Mouse (Mus musculus) stomach, embryonic 14.5 days (tissue): Measurements from ENCODE around the gene Ube2ql1. TPM values are rescaled to one million over a fixed set of nuclear protein-coding genes. Genes with fewer than 3 reads are reported as not detected.

Experiments used
- ATAC-seq: fragments of 200-750 bp; cut with Nextera tagmentation; 2 replicates; pipeline ENCODE4 v1.8.0; 2017; ENCODE audit warnings: low read depth, moderate TSS enrichment; ENCODE audit not compliant: insufficient number of reproducible peaks, insufficient read depth, low FRiP score
- H3K27ac ChIP-seq: fragments of 300-500 bp; sonication (generic); 2 replicates; pipeline ENCODE4 v1.5.1; 2014; ENCODE audit warnings: mild to moderate bottlenecking, low read length, moderate library complexity, mixed read lengths
- H3K27me3 ChIP-seq: fragments of 300-500 bp; sonication (generic); 2 replicates; pipeline ENCODE4 v1.6.1; 2014; ENCODE audit warnings: low read length, control low read depth, mixed read lengths; ENCODE audit not compliant: control insufficient read depth, insufficient read depth
- H3K36me3 ChIP-seq: fragments of 300-500 bp; sonication (generic); 2 replicates; pipeline ENCODE4 v1.6.1; 2014; ENCODE audit warnings: mild to moderate bottlenecking, control low read depth, low read length, moderate library complexity, mixed read lengths; ENCODE audit not compliant: control insufficient read depth, insufficient read depth
- H3K4me1 ChIP-seq: fragments of 300-500 bp; sonication (generic); 2 replicates; pipeline ENCODE4 v1.6.1; 2014; ENCODE audit warnings: low read length, control low read depth, mixed read lengths; ENCODE audit not compliant: control insufficient read depth, insufficient read depth
- H3K4me2 ChIP-seq: fragments of 300-500 bp; sonication (generic); replicated peaks from 2 replicates; pipeline ENCODE4 v1.6.1; 2014; ENCODE audit warnings: low read depth, low read length, control low read depth
- H3K4me3 ChIP-seq: fragments of 300-500 bp; sonication (generic); 2 replicates; pipeline ENCODE4 v1.5.1; 2014; ENCODE audit warnings: low read depth, low read length, control low read depth
- H3K9ac ChIP-seq: fragments of 300-500 bp; sonication (generic); replicated peaks from 2 replicates; pipeline ENCODE4 v1.6.1; 2014; ENCODE audit warnings: low read depth, mild to moderate bottlenecking, control low read depth, low read length, moderate library complexity, mixed read lengths
- H3K9me3 ChIP-seq: fragments of 300-500 bp; sonication (generic); 2 replicates; pipeline ENCODE4 v1.6.1; 2016; ENCODE audit warnings: low read depth, low read length, control low read depth; ENCODE audit not compliant: control insufficient read depth
- WGBS: fragments of 180-500 bp; shearing (Covaris S2); extraction: QIAGEN DNeasy Blood & Tissue Kit; methylation state at CpG from one replicate; pipeline ENCODE4 v1.1.7; 2014; 5-methylcytosine and 5-hydroxymethylcytosine counted together
- polyA plus RNA-seq: library from polyadenylated mRNA; unstranded; fragments of >200 nt; fragmentation: Nextera tagmentation; extraction: Ambion mirVana; gene quantifications from 2 replicates; pipeline ENCODE4 v1.2.1, GENCODE M21; 2014

Gene Ube2ql1
- polyA plus RNA-seq, 1 experiment from 2014 or later: 0.17 TPM

DNA sequence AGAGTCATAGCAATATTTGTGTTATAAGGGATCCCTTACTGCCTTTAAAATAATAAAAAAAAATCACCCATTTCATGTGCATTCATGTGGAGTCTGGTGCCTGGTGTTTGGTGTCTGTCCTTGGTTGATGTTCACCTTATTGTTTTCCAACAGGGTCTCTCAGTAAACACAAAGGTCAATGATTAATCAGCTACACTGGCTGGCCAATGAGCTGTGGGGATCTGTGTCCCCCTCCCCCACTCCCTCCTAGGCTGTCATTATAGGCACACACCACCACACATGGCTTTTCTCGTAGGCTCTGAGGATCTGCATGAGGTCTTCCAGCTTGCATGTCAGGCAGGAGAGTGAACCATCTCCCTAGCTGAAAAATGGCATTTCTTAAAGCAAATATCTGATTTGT, 38.9 kb downstream of the Ube2ql1 start:
- H3K27ac ChIP-seq: no peak overlapping the region
- no peak overlapping the region for H3K9ac ChIP-seq
- no peak for ATAC-seq
- WGBS: 19% methylated on average over 1 of the region's 1 CpGs
- H3K4me3 ChIP-seq: no peak overlapping the region
- H3K4me2 ChIP-seq: no peak overlapping the region
- no peaks in the 10 kb centered on the region for H3K9me3 ChIP-seq
- H3K36me3 ChIP-seq: no peaks in the 10 kb centered on the region
- H3K27me3 ChIP-seq: no peaks in the 10 kb centered on the region
- no peaks in the 10 kb centered on the region for H3K4me1 ChIP-seq

DNA sequence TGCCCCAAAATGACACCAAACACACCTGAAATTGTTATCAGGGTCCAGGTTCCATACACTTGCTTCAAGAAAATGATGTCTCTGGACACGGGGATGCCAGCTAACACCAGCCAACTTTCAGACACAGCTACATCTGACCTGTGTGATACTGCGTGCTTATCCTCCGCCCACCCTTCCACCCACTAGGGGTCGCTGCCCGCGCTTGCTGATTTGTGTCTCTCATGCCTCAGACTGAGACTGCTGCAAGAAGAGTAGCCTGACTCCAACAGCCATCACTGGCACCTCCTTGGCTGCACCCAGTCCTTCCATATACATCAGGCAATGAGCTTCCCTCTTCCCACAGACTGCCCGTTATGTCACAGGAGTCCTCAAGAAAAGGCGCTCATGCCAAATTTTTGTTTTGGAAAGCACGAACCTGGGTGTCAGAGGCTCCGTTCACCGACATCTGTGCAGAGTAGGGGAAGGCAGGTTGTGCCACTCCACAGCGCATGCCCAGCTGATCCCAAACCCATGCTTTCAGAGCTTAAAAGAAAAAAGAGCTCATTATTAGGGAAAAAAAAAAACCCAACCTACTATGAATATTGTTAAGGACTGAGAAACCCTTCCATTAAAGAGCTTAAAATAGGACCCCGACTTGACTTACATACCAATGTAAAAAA, 43.2 kb downstream of the Ube2ql1 start:
- no peaks in the 10 kb centered on the region for H3K9me3 ChIP-seq
- H3K4me1 ChIP-seq: no peaks in the 10 kb centered on the region
- H3K4me2 ChIP-seq: no peak overlapping the region
- ATAC-seq: no peak
- H3K27ac ChIP-seq: no peak overlapping the region
- no peak overlapping the region for H3K9ac ChIP-seq
- H3K4me3 ChIP-seq: no peak overlapping the region
- WGBS: 41% methylated on average over 13 of the region's 13 CpGs
- H3K36me3 ChIP-seq: no peaks in the 10 kb centered on the region
- no peaks in the 10 kb centered on the region for H3K27me3 ChIP-seq

DNA sequence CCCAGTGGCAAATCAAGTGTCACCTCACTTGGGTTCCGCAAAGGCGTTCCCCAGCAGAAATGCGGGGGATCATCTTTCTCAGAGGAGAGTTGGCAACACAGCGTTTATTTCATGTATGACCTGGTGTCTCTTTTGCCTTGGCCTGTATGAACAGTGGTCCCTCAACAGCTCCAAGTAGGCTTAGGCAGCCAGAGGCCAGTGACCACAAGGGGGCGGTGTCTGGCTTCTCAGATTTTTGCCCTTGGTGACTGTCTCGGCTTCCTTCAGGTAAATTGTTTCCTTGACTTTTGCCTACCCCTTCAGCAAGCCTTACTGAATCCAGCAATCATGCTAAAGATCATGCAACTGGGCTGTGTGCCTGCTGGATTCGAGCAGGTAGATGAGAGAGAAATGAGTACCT, 48.6 kb downstream of the Ube2ql1 start:
- Histone ChIP-seq H3K9me3 (no peaks in the 10 kb centered on the region), H3K4me3 (no peak overlapping the region), H3K27ac (no peak overlapping the region), H3K4me2 (no peak overlapping the region), H3K36me3 (no peaks in the 10 kb centered on the region), H3K9ac (no peak overlapping the region), H3K27me3 (no peaks in the 10 kb centered on the region), H3K4me1 (no peaks in the 10 kb centered on the region)
- peak; percentile 37; the same call in 1 of the 2 replicates for ATAC-seq
- WGBS: 41% methylated on average over 7 of the region's 7 CpGs

DNA sequence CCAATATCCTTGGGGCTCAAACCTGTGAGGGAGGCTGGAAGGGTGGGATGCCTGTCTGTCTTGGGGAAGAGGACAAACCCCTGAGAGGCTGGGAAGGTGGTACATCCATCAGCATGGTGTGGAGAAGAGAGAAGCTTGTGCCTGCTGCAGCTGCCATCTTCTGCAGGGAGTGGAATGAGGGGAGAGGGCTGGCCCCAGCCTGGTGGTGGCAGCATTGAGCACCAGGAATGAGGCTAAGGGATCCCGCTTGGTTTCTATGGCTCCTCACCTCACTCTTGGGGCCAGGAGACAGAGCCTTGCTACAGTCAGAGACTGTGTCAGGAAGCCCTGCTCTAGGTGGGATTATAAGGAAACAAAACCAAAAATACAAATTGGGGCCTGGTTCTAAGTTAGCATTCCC, 52.7 kb downstream of the Ube2ql1 start:
- H3K27ac ChIP-seq: no peak overlapping the region
- no peak overlapping the region for H3K9ac ChIP-seq
- H3K4me3 ChIP-seq: no peak overlapping the region
- H3K9me3 ChIP-seq: no peaks in the 10 kb centered on the region
- no peak for ATAC-seq
- no peaks in the 10 kb centered on the region for H3K27me3 ChIP-seq
- no peaks in the 10 kb centered on the region for H3K4me1 ChIP-seq
- 47% methylated on average over 1 of the region's 1 CpGs for WGBS
- no peaks in the 10 kb centered on the region for H3K36me3 ChIP-seq
- H3K4me2 ChIP-seq: no peak overlapping the region

DNA sequence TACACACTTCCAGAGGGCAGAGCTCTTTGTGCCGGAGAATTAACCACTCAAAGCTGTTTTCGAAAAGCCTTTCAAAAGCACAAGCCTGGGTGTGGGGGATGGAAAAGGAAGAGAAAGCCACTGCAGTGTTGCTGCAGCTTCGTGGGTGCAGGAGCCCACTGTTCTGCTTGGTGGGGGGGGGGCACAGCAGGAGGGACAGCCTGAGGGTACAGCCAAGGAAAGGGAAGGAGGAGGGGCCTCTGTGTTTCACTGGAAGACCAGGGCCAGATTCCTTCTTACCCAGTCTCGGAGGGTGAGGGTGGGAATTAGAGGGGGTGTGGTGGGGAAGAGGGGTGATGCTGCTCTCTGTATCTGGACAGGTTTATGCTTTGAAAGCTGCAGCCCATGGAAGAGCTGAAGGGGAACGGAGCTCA, 54.3 kb downstream of the Ube2ql1 start:
- Histone ChIP-seq H3K9ac (no peak overlapping the region), H3K4me2 (no peak overlapping the region), H3K27me3 (no peaks in the 10 kb centered on the region), H3K27ac (no peak overlapping the region), H3K4me1 (no peaks in the 10 kb centered on the region), H3K9me3 (no peaks in the 10 kb centered on the region), H3K4me3 (no peak overlapping the region), H3K36me3 (no peaks in the 10 kb centered on the region)
- whole genome bisulfite sequencing: 48% methylated on average over 5 of the region's 5 CpGs
- no peak for ATAC-seq

DNA sequence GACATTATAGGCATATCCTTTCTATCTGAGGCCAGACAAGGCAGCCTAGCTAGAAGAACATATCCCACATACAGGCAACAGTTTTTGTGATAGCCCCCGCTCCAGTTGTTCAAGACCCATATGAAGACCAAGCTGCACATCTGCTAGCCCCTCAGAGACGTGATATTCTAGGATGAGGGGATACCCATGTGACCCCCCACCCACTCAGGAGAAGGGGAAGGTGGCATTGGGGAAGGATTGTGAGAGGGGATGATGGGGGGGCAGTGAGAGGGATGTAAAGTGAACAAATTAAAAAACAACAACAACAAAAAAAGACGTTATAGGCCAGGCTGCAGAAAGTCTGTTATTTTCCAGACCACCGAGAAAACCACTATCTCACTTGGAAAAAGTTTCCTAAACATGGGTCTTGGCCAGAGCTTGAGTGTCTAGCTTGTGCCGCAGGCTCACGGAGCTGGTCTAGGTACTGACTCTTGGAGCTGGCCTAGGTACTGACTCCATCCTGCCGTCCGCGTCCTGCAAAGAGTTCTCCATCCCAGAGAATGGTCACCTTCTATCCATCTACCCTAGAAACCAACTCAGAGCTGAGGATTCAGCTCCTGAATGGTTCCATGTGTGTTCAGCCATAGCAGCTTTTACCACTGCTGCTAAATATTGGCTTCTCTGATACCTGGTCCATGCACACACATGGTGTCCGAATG, 65.6 kb downstream of the Ube2ql1 start:
- no peaks in the 10 kb centered on the region for H3K4me1 ChIP-seq
- H3K4me2 ChIP-seq: no peak overlapping the region
- no peak overlapping the region for H3K4me3 ChIP-seq
- H3K27ac ChIP-seq: no peak overlapping the region
- ATAC-seq: no peak
- H3K9me3 ChIP-seq: no peaks in the 10 kb centered on the region
- no peak overlapping the region for H3K9ac ChIP-seq
- WGBS: 58% methylated on average over 10 of the region's 10 CpGs
- no peaks in the 10 kb centered on the region for H3K36me3 ChIP-seq
- no peaks in the 10 kb centered on the region for H3K27me3 ChIP-seq

DNA sequence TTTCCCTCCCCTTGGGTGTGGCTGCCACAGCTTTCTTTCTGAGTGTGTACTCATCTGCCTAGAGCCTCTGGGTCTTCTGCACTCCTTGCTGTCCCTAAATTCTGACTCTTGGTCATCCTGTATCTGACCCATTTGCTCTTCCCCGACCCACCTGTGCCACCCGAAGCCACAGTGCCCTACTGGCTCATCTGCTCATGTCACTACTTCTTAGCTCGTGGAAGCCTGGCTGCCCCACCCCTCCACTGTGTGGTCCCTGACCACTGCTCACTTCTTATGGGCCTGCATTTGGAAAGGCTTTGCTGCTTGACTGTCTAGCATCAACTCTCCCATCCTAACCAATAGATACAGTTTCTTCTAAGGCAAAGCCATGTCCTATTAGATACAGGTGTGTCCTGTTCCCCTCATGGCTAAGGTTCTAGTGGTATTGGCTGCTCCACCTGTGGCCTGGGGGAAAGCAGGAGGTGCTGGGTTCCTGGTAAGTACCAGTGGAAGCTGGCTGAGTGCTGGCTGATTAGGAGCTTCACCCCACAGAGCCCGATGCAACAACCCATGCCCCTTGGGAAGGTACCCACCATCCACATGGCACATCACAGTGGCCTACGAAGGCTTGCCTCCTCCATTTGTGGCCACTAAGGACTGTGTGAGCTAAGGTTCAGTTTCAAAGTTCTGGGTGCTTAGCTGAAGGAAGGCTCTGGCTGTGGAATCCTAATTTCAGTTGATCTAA, 66.3 kb downstream of the Ube2ql1 start:
- ATAC-seq: no peak
- Histone ChIP-seq H3K27me3 (no peaks in the 10 kb centered on the region), H3K4me1 (no peaks in the 10 kb centered on the region), H3K4me3 (no peak overlapping the region), H3K9me3 (no peaks in the 10 kb centered on the region), H3K27ac (no peak overlapping the region), H3K9ac (no peak overlapping the region), H3K36me3 (no peaks in the 10 kb centered on the region), H3K4me2 (no peak overlapping the region)
- 87% methylated on average over 5 of the region's 5 CpGs for WGBS

DNA sequence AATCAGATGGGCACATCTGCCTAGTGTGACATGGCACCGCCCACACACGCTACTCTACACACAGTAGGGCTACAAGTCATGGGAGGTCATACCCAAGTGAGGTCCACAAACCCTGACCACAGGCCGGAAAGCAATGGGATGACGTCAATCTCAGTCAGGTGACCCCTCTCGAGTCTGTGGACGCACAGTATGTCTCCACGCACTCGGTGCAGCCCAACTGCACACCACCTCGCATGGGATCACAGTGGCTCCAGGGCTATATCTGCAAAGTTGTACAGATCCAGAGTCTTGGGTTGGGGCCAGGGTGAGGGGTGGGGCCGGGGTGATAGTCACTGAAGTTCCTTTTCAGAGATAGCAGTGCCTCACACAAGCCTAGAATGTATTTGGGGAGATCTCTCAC, 67.1 kb downstream of the Ube2ql1 start:
- Histone ChIP-seq H3K27me3 (no peaks in the 10 kb centered on the region), H3K4me1 (no peaks in the 10 kb centered on the region), H3K9ac (no peak overlapping the region), H3K4me3 (no peak overlapping the region), H3K36me3 (no peaks in the 10 kb centered on the region), H3K9me3 (no peaks in the 10 kb centered on the region), H3K4me2 (no peak overlapping the region), H3K27ac (no peak overlapping the region)
- no peak for ATAC-seq
- 93% methylated on average over 10 of the region's 10 CpGs for whole genome bisulfite sequencing
